Mouse (Mus musculus) heart, embryonic 10.5 days (tissue): ENCODE measurements around the gene Scn8a. TPM values are rescaled to one million over a fixed set of nuclear protein-coding genes. Genes with fewer than 3 reads are reported as not detected.

Source experiments
- DNase-seq: peaks from one replicate; pipeline ENCODE4 v3.0.0-alpha.2; 2017; ENCODE audit warnings: low spot score
- H3K27ac ChIP-seq: fragments of 300-500 bp; sonication (generic); 2 replicates; pipeline ENCODE4 v1.5.1; 2016; ENCODE audit warnings: mild to moderate bottlenecking
- H3K27me3 ChIP-seq: fragments of 300-500 bp; sonication (generic); 2 replicates; pipeline ENCODE4 v1.6.1; 2016; ENCODE audit warnings: mild to moderate bottlenecking; ENCODE audit not compliant: poor library complexity, insufficient read depth, severe bottlenecking
- H3K36me3 ChIP-seq: fragments of 300-500 bp; sonication (generic); 2 replicates; pipeline ENCODE4 v1.6.1; 2016; ENCODE audit warnings: mild to moderate bottlenecking, moderate library complexity
- H3K4me1 ChIP-seq: fragments of 300-500 bp; sonication (generic); 2 replicates; pipeline ENCODE4 v1.6.1; 2016; ENCODE audit warnings: mild to moderate bottlenecking
- H3K4me3 ChIP-seq: fragments of 300-500 bp; sonication (generic); 2 replicates; pipeline ENCODE4 v1.5.1; 2016; ENCODE audit warnings: mild to moderate bottlenecking, moderate library complexity
- H3K9me3 ChIP-seq: fragments of 300-500 bp; sonication (generic); 2 replicates; pipeline ENCODE4 v1.6.1; 2016; ENCODE audit warnings: mild to moderate bottlenecking, moderate library complexity
- WGBS: fragments of 180-500 bp; shearing (Covaris S2); methylation state at CpG from one replicate; pipeline ENCODE4 v1.1.7; 2016; 5-methylcytosine and 5-hydroxymethylcytosine counted together
- polyA plus RNA-seq: library from polyadenylated mRNA; unstranded; fragments of >200 nt; fragmentation: Nextera tagmentation; extraction: Ambion mirVana; gene quantifications from 2 replicates; pipeline ENCODE4 v1.2.1, GENCODE M21; 2016

Scn8a gene
- polyA plus RNA-seq, 1 experiment from 2014 or later = 2.0 TPM

GRCm38 (mm10) chr15:100847193-100847592 lies 22.5 kb upstream of the Scn8a start:
- no peak overlapping the region for H3K4me3 ChIP-seq

GRCm38 (mm10) chr15:100857586-100857985 lies 12.1 kb upstream of the Scn8a start:
- 0 out of 2 replicates have a peak, but pooled peaks cover 12% of the 10 kb centered on the region for H3K27me3 ChIP-seq
- no peak overlapping the region for H3K27ac ChIP-seq
- no peak overlapping the region for H3K4me3 ChIP-seq
- no peak for DNase-seq
- no peaks in the 10 kb centered on the region for H3K4me1 ChIP-seq
- no peaks in the 10 kb centered on the region for H3K9me3 ChIP-seq
- 54% methylated on average over 3 of the region's 3 CpGs for WGBS
- H3K36me3 ChIP-seq = no peaks in the 10 kb centered on the region

More at GRCm38 (mm10) chr15:100847193-100847592, 22.5 kb upstream of the Scn8a start:
- Histone ChIP-seq H3K27me3 (peaks cover 2% of the 10 kb centered on the region; the same call in 1 of the 2 replicates), H3K36me3 (no peaks in the 10 kb centered on the region), H3K4me1 (peaks cover 6% of the 10 kb centered on the region; the same call in 1 of the 2 replicates), H3K27ac (no peak overlapping the region), H3K9me3 (0 out of 2 replicates have a peak, but pooled peaks cover 5% of the 10 kb centered on the region)
- WGBS = 82% methylated on average over 6 of the region's 6 CpGs
- DNase-seq = no peak

GRCm38 (mm10) chr15:100860856-100861255 lies 8.8 kb upstream of the Scn8a start:
- DNase-seq = no peak
- 30% methylated on average over 5 of the region's 5 CpGs for whole genome bisulfite sequencing
- Histone ChIP-seq H3K9me3 (no peaks in the 10 kb centered on the region), H3K4me1 (no peaks in the 10 kb centered on the region), H3K27ac (no peak overlapping the region), H3K4me3 (no peak overlapping the region), H3K27me3 (peaks cover 18% of the 10 kb centered on the region), H3K36me3 (no peaks in the 10 kb centered on the region)

- no peaks in the 10 kb centered on the region for H3K36me3 ChIP-seq
- WGBS = 41% methylated on average over 3 of the region's 3 CpGs
- no peak for DNase-seq
- peaks cover 6% of the 10 kb centered on the region; the same call in 1 of the 2 replicates for H3K4me1 ChIP-seq
- H3K27ac ChIP-seq = no peak overlapping the region
- H3K27me3 ChIP-seq = peaks cover 38% of the 10 kb centered on the region
- no peak overlapping the region for H3K4me3 ChIP-seq
- H3K9me3 ChIP-seq = no peaks in the 10 kb centered on the region
These were observed 4.1 kb upstream of the Scn8a start for GRCm38 (mm10) chr15:100865556-100865955.

DNA sequence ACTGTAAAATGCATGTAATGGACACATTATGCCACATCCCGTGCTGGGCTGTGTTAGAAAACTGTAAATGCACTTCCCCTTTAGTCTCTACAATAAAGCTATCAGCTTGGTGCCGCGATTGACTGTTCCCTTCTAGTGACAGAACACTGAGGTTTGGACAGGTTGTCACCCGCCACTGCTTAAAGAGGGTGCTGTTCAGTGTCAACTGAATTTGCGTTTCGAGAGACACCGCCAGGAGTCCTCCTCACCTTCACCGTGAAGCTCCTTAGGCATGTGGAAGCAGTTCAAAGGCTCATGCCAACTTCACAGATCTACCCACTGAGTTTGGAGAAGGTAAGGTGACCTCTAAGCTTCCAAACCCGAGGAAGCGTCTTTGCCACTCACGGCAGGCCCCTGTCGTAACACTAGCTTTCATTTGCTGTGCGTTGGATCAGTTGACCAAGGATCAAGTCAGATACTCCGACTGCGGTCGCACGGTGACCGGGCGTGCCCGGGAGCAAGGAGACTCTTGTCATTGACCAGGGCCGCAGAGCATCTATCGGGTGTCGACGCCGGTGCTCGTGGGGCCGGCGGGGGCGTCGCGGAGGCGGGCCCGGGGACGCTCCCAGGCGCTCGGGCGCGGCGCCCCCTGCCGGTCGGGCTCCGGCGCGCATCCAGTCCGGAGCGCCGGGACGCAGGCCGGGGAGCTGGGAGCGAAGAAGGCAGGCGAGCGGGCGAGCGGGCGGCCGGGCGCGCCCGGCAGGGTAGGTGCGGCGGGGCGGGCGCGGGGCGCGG lies 530 bp downstream of the Scn8a start:
- 4% methylated on average over 60 of the region's 66 CpGs for WGBS
- Histone ChIP-seq H3K27me3 (peaks cover 67% of the 10 kb centered on the region), H3K4me3 (peak overlapping the region; percentile 79), H3K36me3 (no peaks in the 10 kb centered on the region), H3K27ac (no peak overlapping the region), H3K9me3 (no peaks in the 10 kb centered on the region), H3K4me1 (peaks cover 17% of the 10 kb centered on the region)
- no peak for DNase-seq

DNA sequence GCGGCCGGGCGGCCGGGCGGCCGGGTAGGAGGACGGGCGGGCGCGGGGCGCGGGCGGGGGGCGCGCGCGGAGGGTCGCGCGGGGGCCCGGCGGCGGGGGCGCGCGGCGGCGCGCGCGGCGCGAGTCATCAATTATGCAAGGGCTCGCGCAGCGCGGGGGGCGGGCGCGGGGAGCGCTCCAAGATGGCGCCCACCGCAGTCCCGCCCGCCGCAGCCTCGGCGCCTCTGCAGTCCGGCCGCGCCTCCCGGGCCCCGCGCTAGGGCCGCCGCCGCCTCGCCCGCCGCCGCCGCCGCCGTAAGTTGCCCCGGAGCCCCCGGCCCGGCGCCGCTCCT lies 1.1 kb downstream of the Scn8a start:
- peaks cover 72% of the 10 kb centered on the region for H3K27me3 ChIP-seq
- H3K27ac ChIP-seq = peak overlapping the region; percentile 47; the same call in 1 of the 2 replicates
- DNase-seq = no peak
- peak overlapping the region; percentile 79 for H3K4me3 ChIP-seq
- no peaks in the 10 kb centered on the region for H3K9me3 ChIP-seq
- WGBS = 9% methylated on average over 65 of the region's 69 CpGs
- no peaks in the 10 kb centered on the region for H3K36me3 ChIP-seq
- H3K4me1 ChIP-seq = peaks cover 17% of the 10 kb centered on the region

DNA sequence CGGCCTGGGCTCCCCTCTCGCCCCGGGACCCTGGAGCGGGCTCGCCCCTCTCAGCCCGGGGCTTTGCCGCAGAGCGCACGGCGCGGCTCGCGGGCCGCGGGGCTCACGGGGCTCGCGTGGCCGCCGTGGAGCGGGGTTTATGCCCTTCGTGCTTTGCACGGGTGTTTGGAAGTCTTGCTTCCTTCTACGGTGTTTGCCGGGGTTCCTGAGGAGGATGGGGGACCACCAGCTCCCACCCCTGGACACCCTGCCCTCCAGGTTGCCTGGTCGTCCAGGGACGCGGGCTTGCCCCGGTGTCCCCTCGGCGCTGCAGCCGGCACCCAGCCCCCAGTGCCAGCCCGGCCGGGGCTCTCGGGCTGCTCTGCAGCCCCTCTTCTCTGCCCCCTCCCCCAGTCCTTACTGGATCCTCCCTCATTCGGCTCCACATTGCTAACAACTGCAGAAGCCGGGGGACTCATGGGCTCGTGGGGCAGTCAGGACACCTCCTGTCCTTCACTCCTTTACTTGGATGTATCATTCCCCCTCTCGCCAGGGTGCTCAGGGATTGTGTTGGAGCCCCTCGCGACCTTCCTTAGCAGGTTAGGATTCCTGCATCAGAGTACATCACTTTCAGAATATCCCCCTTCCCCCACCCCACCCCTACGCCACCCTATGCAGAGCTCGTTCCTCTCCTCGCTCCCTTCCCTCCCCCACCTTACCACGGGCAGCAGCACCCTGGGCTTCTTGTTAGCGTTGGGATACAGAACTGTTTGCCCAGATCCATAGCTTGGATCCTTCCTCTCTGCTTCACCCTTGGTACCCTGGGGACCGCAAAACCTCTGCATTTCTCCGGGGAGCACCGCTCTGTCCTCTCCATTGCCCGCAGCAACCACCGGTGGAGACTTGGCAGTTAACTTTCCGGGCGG lies 1.7 kb downstream of the Scn8a start:
- Histone ChIP-seq H3K9me3 (no peaks in the 10 kb centered on the region), H3K27me3 (peaks cover 74% of the 10 kb centered on the region), H3K27ac (peak overlapping the region; percentile 47), H3K4me3 (peak overlapping the region; percentile 79), H3K36me3 (no peaks in the 10 kb centered on the region), H3K4me1 (peaks cover 17% of the 10 kb centered on the region)
- DNase-seq = no peak
- under 1% methylated on average over 53 of the region's 53 CpGs for WGBS

DNA sequence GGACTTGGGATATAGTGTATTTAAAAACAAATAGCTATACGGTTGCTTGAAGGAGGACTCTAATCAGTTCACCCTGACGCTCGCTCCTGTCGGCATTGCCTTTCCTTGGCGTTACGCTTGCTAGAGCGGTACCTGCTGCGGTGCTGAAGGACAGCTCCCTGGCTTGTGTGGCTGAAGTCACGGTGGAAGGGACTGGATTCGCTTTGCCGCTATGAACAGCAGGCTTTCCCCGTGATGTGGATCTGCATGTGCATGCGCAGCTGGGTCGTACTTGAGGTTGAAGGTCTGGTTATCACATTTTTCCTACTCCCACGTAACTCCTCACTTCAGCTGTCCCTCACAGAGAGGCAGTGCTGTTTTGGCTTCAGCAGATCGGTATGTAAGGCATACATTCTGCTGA lies 3.5 kb downstream of the Scn8a start:
- H3K9me3 ChIP-seq = no peaks in the 10 kb centered on the region
- H3K4me1 ChIP-seq = peaks cover 17% of the 10 kb centered on the region
- DNase-seq = peak; percentile 91
- H3K4me3 ChIP-seq = no peak overlapping the region
- 3% methylated on average over 16 of the region's 16 CpGs for WGBS
- H3K27me3 ChIP-seq = peaks cover 81% of the 10 kb centered on the region
- H3K36me3 ChIP-seq = no peaks in the 10 kb centered on the region
- H3K27ac ChIP-seq = no peak overlapping the region

GRCm38 (mm10) chr15:100879073-100879472 lies 9.4 kb downstream of the Scn8a start:
- H3K9me3 ChIP-seq = no peaks in the 10 kb centered on the region
- DNase-seq = no peak
- peaks cover 25% of the 10 kb centered on the region; the same call in 1 of the 2 replicates for H3K27me3 ChIP-seq
- no peaks in the 10 kb centered on the region for H3K36me3 ChIP-seq
- no peaks in the 10 kb centered on the region for H3K4me1 ChIP-seq
- H3K4me3 ChIP-seq = no peak overlapping the region
- no peak overlapping the region for H3K27ac ChIP-seq
- WGBS = 75% methylated on average over 15 of the region's 15 CpGs

DNA sequence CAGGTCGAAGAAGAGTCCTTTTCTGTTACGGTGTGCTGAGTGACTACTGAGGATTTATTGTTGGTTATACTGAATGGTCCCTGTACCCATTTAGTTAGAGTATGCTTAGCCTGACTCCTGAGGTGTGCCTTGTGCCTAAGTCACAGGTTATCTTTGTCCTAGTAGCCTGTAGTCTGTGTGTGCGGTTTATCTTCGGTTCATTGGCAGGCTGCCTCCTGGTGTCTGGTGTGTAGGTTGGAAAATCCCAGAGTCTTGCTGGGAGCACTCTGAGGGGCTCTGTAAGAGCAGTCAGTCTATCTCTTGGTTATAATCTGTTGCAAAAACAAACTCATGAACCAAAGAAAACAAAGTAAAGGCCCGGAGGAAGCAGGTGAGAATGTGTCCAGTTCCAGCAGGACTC lies 11.7 kb downstream of the Scn8a start:
- H3K27ac ChIP-seq = no peak overlapping the region
- no peaks in the 10 kb centered on the region for H3K36me3 ChIP-seq
- H3K4me3 ChIP-seq = no peak overlapping the region
- DNase-seq = no peak
- H3K9me3 ChIP-seq = no peaks in the 10 kb centered on the region
- peaks cover 8% of the 10 kb centered on the region; the same call in 1 of the 2 replicates for H3K27me3 ChIP-seq
- WGBS = 62% methylated on average over 5 of the region's 5 CpGs
- H3K4me1 ChIP-seq = no peaks in the 10 kb centered on the region

GRCm38 (mm10) chr15:100884481-100884880 lies 14.8 kb downstream of the Scn8a start:
- DNase-seq = no peak
- no peaks in the 10 kb centered on the region for H3K4me1 ChIP-seq
- H3K9me3 ChIP-seq = no peaks in the 10 kb centered on the region
- H3K27me3 ChIP-seq = no peaks in the 10 kb centered on the region
- WGBS = 90% methylated on average over 6 of the region's 6 CpGs
- no peak overlapping the region for H3K4me3 ChIP-seq
- no peaks in the 10 kb centered on the region for H3K36me3 ChIP-seq
- H3K27ac ChIP-seq = no peak overlapping the region

DNA sequence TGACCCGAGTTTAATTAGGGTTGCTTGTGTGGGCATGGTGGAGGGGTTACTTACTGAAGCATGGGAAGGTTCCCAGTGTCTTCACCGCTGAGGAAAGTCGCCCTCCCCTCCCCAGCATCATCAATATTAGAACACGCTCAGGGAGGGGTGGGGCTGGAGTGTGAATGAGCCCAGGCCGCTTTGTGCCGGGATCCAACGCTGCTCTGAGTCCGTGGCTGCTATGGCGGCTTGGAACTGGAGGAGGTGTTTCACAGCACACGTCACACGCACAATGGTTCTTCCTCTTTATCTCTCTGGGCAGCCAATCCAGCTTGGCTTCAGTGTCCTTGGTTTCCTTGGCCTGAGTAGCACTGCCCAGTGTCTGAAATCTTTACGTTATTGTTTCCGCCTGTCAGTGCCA lies 22.3 kb downstream of the Scn8a start:
- Histone ChIP-seq H3K27me3 (no peaks in the 10 kb centered on the region), H3K36me3 (no peaks in the 10 kb centered on the region), H3K4me1 (no peaks in the 10 kb centered on the region), H3K4me3 (no peak overlapping the region), H3K27ac (no peak overlapping the region), H3K9me3 (no peaks in the 10 kb centered on the region)
- 68% methylated on average over 13 of the region's 13 CpGs for WGBS
- DNase-seq = no peak

DNA sequence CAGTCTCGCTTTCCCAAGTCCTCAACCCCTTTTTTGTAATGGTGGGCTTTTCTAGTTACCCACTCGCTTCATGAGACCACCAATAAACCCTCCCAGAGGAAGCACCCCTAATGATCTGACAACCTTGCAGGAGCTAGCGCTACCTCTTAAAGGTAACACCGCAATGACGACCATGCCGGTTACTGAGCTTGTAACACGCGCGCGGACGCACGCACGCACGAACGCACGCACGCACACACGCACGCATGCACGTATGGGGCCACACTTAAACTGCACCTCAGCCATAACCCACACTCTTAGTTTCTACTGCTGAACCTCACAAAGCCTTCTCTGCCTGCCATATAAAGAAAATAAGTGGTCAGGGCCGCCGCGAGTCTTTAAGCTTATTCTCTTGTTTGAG lies 26.8 kb downstream of the Scn8a start:
- Histone ChIP-seq H3K9me3 (no peaks in the 10 kb centered on the region), H3K27ac (no peak overlapping the region), H3K4me1 (no peaks in the 10 kb centered on the region), H3K4me3 (no peak overlapping the region), H3K27me3 (no peaks in the 10 kb centered on the region), H3K36me3 (no peaks in the 10 kb centered on the region)
- DNase-seq = no peak
- WGBS = 95% methylated on average over 23 of the region's 23 CpGs
